Mouse (Mus musculus) megakaryocyte-erythroid progenitor cell, adult 5 weeks (primary cell): ENCODE measurements around the gene Olfr1263. TPM values are rescaled to one million over a fixed set of nuclear protein-coding genes. Genes with fewer than 3 reads are reported as not detected.

Experiments
- polyA plus RNA-seq: library from polyadenylated mRNA; stranded (reverse); fragments of >175 nt; gene quantifications from 2 replicates; pipeline ENCODE4 v1.2.3, GENCODE M21; 2012

Gene Olfr1263
- polyA plus RNA-seq: 0.03 TPM in 1 of 2 replicates, not detected in the other

DNA sequence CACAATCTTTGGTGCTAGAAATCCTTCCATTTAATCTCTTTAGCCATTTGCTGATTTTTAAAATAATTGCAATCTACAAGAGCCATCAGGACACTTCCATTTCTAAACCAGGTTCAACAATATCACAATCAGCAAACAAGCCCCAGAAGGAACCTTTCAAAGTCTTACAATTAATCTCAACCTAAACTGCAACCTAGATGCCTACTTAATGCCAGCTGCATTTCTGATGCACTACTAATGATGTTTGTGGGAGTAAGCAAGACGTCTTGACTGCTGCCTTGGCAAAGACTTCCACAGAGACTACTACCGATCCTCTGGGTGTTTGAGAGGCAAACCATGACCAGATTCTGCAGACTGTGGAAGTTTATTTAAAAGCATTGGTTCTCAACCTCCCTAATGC lies at the start of gene Olfr1263:
Gene Olfr1263 (plus strand): TSS at position 301 of the 400 bp plus-strand sequence.

DNA sequence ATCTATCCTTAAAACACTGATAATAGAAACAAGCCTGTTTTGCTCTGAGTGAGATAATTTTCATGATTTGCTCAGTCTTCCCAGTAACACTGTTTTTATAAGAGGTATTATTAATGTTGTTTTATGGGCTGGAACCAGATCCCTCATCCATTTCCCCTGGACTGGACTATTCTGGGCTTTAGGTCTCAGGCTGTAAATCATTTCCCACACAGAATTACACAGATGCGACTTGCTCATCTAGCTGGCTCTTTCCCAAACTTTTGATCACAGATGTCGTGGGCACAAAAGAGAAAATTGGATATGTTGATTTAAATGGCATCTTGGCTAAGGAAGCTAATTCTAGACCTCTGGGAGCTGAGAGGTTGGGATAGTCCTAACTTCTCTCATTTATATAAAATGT lies 37.7 kb upstream of the Olfr1263 start, which contains the start of gene Olfr1260:
Gene Olfr1260 (plus strand): TSS at position 157 of the 400 bp plus-strand sequence.

DNA sequence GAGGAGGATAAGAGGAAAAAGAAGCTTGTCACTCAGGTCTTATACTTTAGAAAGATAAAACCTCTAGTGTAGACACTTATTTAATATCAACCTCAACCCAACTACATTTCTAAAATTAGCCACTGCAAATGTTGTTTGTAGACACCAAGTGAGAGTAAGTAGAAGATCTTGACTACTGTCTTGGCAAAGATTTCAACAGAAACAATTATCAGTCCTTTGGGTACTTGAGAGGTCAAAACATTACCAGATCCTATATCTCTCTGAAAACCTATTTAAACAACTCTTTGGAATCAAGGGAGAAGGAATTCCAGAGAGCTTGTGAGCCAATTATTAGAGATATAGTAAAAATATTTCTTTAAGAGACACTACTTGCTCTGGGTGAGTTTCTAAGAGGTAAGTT lies 21.0 kb upstream of the Olfr1263 start, which contains the start of gene Olfr1261:
Gene Olfr1261 (plus strand): TSS at position 301 of the 400 bp plus-strand sequence.

DNA sequence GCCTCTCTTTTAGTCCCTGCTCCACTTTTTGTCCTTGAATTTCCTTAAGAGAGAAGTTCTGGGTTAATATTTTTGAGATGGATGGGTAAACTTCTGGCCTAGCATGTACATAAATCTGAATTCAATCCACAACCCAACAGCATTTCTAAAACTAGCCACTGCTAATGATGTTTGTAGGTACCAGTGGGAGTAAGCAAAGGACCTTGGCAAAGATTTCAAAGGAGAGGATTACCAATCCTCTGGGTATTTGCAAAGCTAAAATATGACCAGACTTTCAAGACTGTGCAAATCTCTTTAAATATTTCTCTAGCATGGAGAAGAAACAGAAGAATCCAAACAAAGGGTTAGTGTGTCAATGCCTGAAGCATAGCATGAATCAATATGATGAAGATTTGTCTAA lies 12.1 kb upstream of the Olfr1263 start, which contains the start of gene Olfr1262:
Gene Olfr1262 (plus strand): TSS at position 301 of the 400 bp plus-strand sequence.

DNA sequence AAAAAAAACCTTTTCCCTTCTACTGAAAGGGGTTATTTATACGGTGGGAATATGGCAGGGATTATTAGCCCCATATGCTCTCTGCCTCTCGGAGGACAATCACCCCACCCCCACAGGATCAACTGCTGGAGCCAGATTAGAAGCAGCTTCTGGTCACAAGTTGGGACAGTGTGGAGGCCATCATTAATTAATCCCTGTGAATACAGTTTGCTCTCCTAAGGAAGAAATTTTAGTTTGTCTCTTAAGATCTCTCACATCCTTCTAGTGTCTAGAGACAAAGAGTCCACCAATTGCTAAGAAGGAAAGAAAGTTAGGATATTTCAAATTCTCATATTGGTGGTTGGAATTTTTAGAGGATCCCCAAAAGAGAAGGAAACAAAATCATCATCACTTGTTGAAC lies 13.5 kb downstream of the Olfr1263 start, which contains the start of gene Olfr1264:
Gene Olfr1264 (minus strand): TSS at position 101 of the 400 bp plus-strand sequence.

DNA sequence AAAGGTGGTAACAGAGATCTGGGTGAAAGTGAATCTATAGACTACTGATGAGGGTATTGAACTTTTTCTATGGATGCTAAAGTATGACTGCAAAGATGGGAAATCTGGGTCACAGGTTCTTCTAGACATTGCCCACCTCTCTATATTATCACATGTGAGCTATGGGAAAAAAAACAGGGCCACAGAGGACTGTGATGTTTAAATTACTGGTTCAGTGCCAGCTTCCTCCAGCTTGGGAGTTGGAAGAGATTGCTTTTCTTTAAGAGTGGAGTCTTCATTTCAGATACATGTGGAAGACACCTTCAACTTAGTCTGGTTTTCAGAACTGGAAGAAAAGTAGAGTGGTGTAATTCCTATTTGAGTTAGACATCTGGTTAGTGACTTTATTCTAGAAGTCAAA lies 23.1 kb downstream of the Olfr1263 start, which contains the start of gene Olfr1265:
Gene Olfr1265 (plus strand): TSS at position 301 of the 400 bp plus-strand sequence.

DNA sequence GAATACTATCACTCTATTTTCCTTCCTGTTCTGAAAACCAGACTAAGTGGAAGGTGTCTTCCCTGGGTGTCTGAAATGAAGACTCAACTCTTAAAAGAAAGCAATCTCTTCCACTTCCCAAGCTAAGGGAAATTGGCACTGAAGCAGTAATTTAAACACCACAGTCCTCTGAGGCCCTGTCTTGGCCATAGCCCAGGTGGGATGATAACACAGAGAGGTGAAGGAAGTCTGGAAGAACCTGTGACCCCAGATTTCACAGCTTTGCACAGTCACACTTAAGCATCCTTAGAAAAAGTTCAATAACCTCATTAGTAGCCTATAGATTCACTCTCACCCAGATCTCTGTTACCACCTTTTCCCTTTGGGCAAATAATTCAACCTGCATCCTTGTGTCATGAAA lies 51.6 kb downstream of the Olfr1263 start, which contains the start of gene Olfr140:
Gene Olfr140 (minus strand): TSS at position 101 of the 400 bp plus-strand sequence.

Other genes starting within 250 kb of the Olfr1263 start
- gene Olfr1254, start 218.5 kb upstream of the Olfr1263 start, polyA plus RNA-seq: not detected in 2 replicates
- not detected in 2 replicates for gene Olfr1255, start 200.1 kb upstream of the Olfr1263 start, polyA plus RNA-seq
- gene Olfr1256, start 170.6 kb upstream of the Olfr1263 start, polyA plus RNA-seq: not detected in 2 replicates
- not detected in 2 replicates for gene Olfr48, start 163.9 kb upstream of the Olfr1263 start, polyA plus RNA-seq
- not detected in 2 replicates for gene Olfr1257, start 133.7 kb upstream of the Olfr1263 start, polyA plus RNA-seq
- gene Olfr1258, start 84.8 kb upstream of the Olfr1263 start, polyA plus RNA-seq: 0.01 TPM in 1 of 2 replicates, not detected in the other
- not detected in 2 replicates for gene Olfr1259, start 63.5 kb upstream of the Olfr1263 start, polyA plus RNA-seq
- not detected in 2 replicates for gene Olfr1260, start 37.8 kb upstream of the Olfr1263 start, polyA plus RNA-seq
- gene Olfr1261, start 20.9 kb upstream of the Olfr1263 start, polyA plus RNA-seq: not detected in 2 replicates
- gene Olfr1262, start 12.0 kb upstream of the Olfr1263 start, polyA plus RNA-seq: not detected in 2 replicates
- not detected in 2 replicates for gene Olfr1264, start 13.4 kb downstream of the Olfr1263 start, polyA plus RNA-seq
- not detected in 2 replicates for gene Olfr1265, start 23.2 kb downstream of the Olfr1263 start, polyA plus RNA-seq
- gene Olfr140, start 51.5 kb downstream of the Olfr1263 start, polyA plus RNA-seq: 0.08 TPM in 1 of 2 replicates, not detected in the other
- not detected in 2 replicates for gene Olfr1269, start 109.3 kb downstream of the Olfr1263 start, polyA plus RNA-seq
- gene Olfr32, start 130.2 kb downstream of the Olfr1263 start, polyA plus RNA-seq: 0.02 TPM in 1 of 2 replicates, not detected in the other
- gene Olfr1270, start 141.0 kb downstream of the Olfr1263 start, polyA plus RNA-seq: 0.02 TPM in 1 of 2 replicates, not detected in the other
- gene Olfr1506, start 212.4 kb downstream of the Olfr1263 start, polyA plus RNA-seq: not detected in 2 replicates
- gene Olfr142, start 245.5 kb downstream of the Olfr1263 start, polyA plus RNA-seq: not detected in 2 replicates